Mouse (Mus musculus) forebrain, embryonic 16.5 days (tissue): Measurements from ENCODE around the gene Ncam1. TPM values are rescaled to one million over a fixed set of nuclear protein-coding genes. Genes with fewer than 3 reads are reported as not detected.

Experiments used
- ATAC-seq: fragments of 200-750 bp; cut with Nextera tagmentation; 2 replicates; pipeline ENCODE4 v1.8.0; 2017; ENCODE audit warnings: mild to moderate bottlenecking, moderate library complexity
- H3K27ac ChIP-seq: fragments of 300-500 bp; sonication (generic); 2 replicates; pipeline ENCODE4 v1.5.1; 2014; ENCODE audit warnings: low read length, control low read depth
- H3K27me3 ChIP-seq: fragments of 300-500 bp; sonication (generic); replicated peaks from 2 replicates; pipeline ENCODE4 v1.6.1; 2014; ENCODE audit warnings: low read length; ENCODE audit not compliant: control insufficient read depth, insufficient read depth
- H3K36me3 ChIP-seq: fragments of 300-500 bp; sonication (generic); 2 replicates; pipeline ENCODE4 v1.6.1; 2014; ENCODE audit not compliant: control insufficient read depth, insufficient read depth
- H3K4me1 ChIP-seq: fragments of 300-500 bp; sonication (generic); replicated peaks from 2 replicates; pipeline ENCODE4 v1.6.1; 2014; ENCODE audit warnings: low read length; ENCODE audit not compliant: control insufficient read depth, insufficient read depth
- H3K4me2 ChIP-seq: fragments of 300-500 bp; sonication (generic); 2 replicates; pipeline ENCODE4 v1.6.1; 2014; ENCODE audit warnings: mild to moderate bottlenecking, low read length, control low read depth
- H3K4me3 ChIP-seq: fragments of 300-500 bp; sonication (generic); replicated peaks from 2 replicates; pipeline ENCODE4 v1.5.1; 2014; ENCODE audit warnings: mild to moderate bottlenecking, low read length, control low read depth
- H3K9ac ChIP-seq: fragments of 300-500 bp; sonication (generic); replicated peaks from 2 replicates; pipeline ENCODE4 v1.6.1; 2014; ENCODE audit warnings: low read depth, low read length, control low read depth
- H3K9me3 ChIP-seq: fragments of 300-500 bp; sonication (generic); 2 replicates; pipeline ENCODE4 v1.6.1; 2016; ENCODE audit warnings: low read length; ENCODE audit not compliant: control insufficient read depth
- WGBS: fragments of 180-500 bp; shearing (Covaris S2); extraction: QIAGEN DNeasy Blood & Tissue Kit; methylation state at CpG from one replicate; pipeline ENCODE4 v1.1.7; 2014; 5-methylcytosine and 5-hydroxymethylcytosine counted together
- polyA plus RNA-seq: library from polyadenylated mRNA; unstranded; fragments of >200 nt; fragmentation: Nextera tagmentation; extraction: Ambion mirVana; gene quantifications from 2 replicates; pipeline ENCODE4 v1.2.1, GENCODE M21; 2015

Ncam1 gene
- polyA plus RNA-seq, 1 experiment from 2014 or later, result 436 TPM

GRCm38 (mm10) chr9:49644296-49644695, 154.4 kb downstream of the Ncam1 start:
- Histone ChIP-seq H3K4me2 (no peak overlapping the region), H3K4me3 (no peak overlapping the region), H3K9ac (no peak overlapping the region), H3K4me1 (0 out of 2 replicates have a peak, but pooled peaks cover 3% of the 10 kb centered on the region), H3K27me3 (no peaks in the 10 kb centered on the region), H3K36me3 (0 out of 2 replicates have a peak, but pooled peaks cover 2% of the 10 kb centered on the region), H3K9me3 (no peaks in the 10 kb centered on the region), H3K27ac (no peak overlapping the region)
- no peak for ATAC-seq
- WGBS, result 95% methylated on average over 2 of the region's 2 CpGs

GRCm38 (mm10) chr9:49640764-49641163, 158.0 kb downstream of the Ncam1 start:
- WGBS, result 94% methylated on average over 3 of the region's 3 CpGs
- H3K9me3 ChIP-seq, result no peaks in the 10 kb centered on the region
- no peak overlapping the region for H3K27ac ChIP-seq
- no peak overlapping the region for H3K9ac ChIP-seq
- H3K4me2 ChIP-seq, result no peak overlapping the region
- ATAC-seq, result no peak
- peaks cover 10% of the 10 kb centered on the region for H3K4me1 ChIP-seq
- H3K36me3 ChIP-seq, result 0 out of 2 replicates have a peak, but pooled peaks cover 2% of the 10 kb centered on the region
- H3K27me3 ChIP-seq, result no peaks in the 10 kb centered on the region
- no peak overlapping the region for H3K4me3 ChIP-seq

- Histone ChIP-seq H3K27me3 (no peaks in the 10 kb centered on the region), H3K4me3 (no peak overlapping the region), H3K4me2 (no peak overlapping the region), H3K9me3 (no peaks in the 10 kb centered on the region), H3K36me3 (0 out of 2 replicates have a peak, but pooled peaks cover 2% of the 10 kb centered on the region), H3K9ac (no peak overlapping the region), H3K4me1 (peaks cover 14% of the 10 kb centered on the region), H3K27ac (no peak overlapping the region)
- 43% methylated on average over 8 of the region's 8 CpGs for WGBS
- ATAC-seq, result no peak
Observed at GRCm38 (mm10) chr9:49640142-49640541, 158.6 kb downstream of the Ncam1 start.

GRCm38 (mm10) chr9:49637955-49638354, 160.8 kb downstream of the Ncam1 start:
- no peak for ATAC-seq
- no peak overlapping the region for H3K4me3 ChIP-seq
- H3K9ac ChIP-seq, result no peak overlapping the region
- H3K9me3 ChIP-seq, result no peaks in the 10 kb centered on the region
- H3K27me3 ChIP-seq, result no peaks in the 10 kb centered on the region
- H3K4me1 ChIP-seq, result peaks cover 14% of the 10 kb centered on the region
- H3K36me3 ChIP-seq, result 0 out of 2 replicates have a peak, but pooled peaks cover 2% of the 10 kb centered on the region
- no peak overlapping the region for H3K27ac ChIP-seq
- H3K4me2 ChIP-seq, result no peak overlapping the region

- Histone ChIP-seq H3K4me2 (no peak overlapping the region), H3K9me3 (no peaks in the 10 kb centered on the region), H3K36me3 (0 out of 2 replicates have a peak, but pooled peaks cover under 1% of the 10 kb centered on the region), H3K27ac (peak overlapping the region; percentile 39; the same call in 1 of the 2 replicates), H3K27me3 (no peaks in the 10 kb centered on the region), H3K4me1 (peaks cover 14% of the 10 kb centered on the region), H3K4me3 (no peak overlapping the region), H3K9ac (no peak overlapping the region)
- 63% methylated on average over 11 of the region's 11 CpGs for WGBS
- no peak for ATAC-seq
Observed at GRCm38 (mm10) chr9:49635668-49636326, 162.9 kb downstream of the Ncam1 start.

- H3K9ac ChIP-seq, result no peak overlapping the region
- no peak for ATAC-seq
- no peak overlapping the region for H3K4me2 ChIP-seq
- no peaks in the 10 kb centered on the region for H3K9me3 ChIP-seq
- H3K36me3 ChIP-seq, result no peaks in the 10 kb centered on the region
- no peak overlapping the region for H3K27ac ChIP-seq
- WGBS, result 97% methylated on average over 2 of the region's 2 CpGs
- H3K4me3 ChIP-seq, result no peak overlapping the region
- peaks cover 18% of the 10 kb centered on the region for H3K4me1 ChIP-seq
- no peaks in the 10 kb centered on the region for H3K27me3 ChIP-seq
Observed at GRCm38 (mm10) chr9:49632591-49632990, 166.1 kb downstream of the Ncam1 start.

GRCm38 (mm10) chr9:49630336-49630735, 168.4 kb downstream of the Ncam1 start:
- H3K9ac ChIP-seq, result no peak overlapping the region
- no peak overlapping the region for H3K4me2 ChIP-seq
- 48% methylated on average over 2 of the region's 2 CpGs for WGBS
- H3K36me3 ChIP-seq, result no peaks in the 10 kb centered on the region
- H3K27ac ChIP-seq, result no peak overlapping the region
- no peaks in the 10 kb centered on the region for H3K9me3 ChIP-seq
- no peak overlapping the region for H3K4me3 ChIP-seq
- peaks cover 10% of the 10 kb centered on the region; the same call in 1 of the 2 replicates for H3K4me1 ChIP-seq
- no peak for ATAC-seq
- no peaks in the 10 kb centered on the region for H3K27me3 ChIP-seq

- no peak for ATAC-seq
- Histone ChIP-seq H3K36me3 (no peaks in the 10 kb centered on the region), H3K27ac (peak overlapping the region; percentile 52), H3K4me2 (no peak overlapping the region), H3K4me1 (peaks cover 51% of the 10 kb centered on the region), H3K9ac (no peak overlapping the region), H3K27me3 (no peaks in the 10 kb centered on the region), H3K4me3 (no peak overlapping the region), H3K9me3 (no peaks in the 10 kb centered on the region)
- 70% methylated on average over 6 of the region's 6 CpGs for WGBS
Observed at GRCm38 (mm10) chr9:49624910-49625309, 173.8 kb downstream of the Ncam1 start.

GRCm38 (mm10) chr9:49623934-49624505, 174.7 kb downstream of the Ncam1 start:
- Histone ChIP-seq H3K4me3 (no peak overlapping the region), H3K27me3 (no peaks in the 10 kb centered on the region), H3K4me1 (peaks cover 53% of the 10 kb centered on the region), H3K9me3 (no peaks in the 10 kb centered on the region), H3K36me3 (no peaks in the 10 kb centered on the region), H3K27ac (peak overlapping the region; percentile 52), H3K9ac (no peak overlapping the region), H3K4me2 (0 out of 2 replicates have a peak overlapping the region, but pooled peaks have one; percentile 8)
- WGBS, result 10% methylated on average over 3 of the region's 3 CpGs
- peak; percentile 46 for ATAC-seq
